Mouse (Mus musculus) brown adipose tissue, adult 24 weeks (tissue): ENCODE measurements around the gene Vma21-ps. TPM values are rescaled to one million over a fixed set of nuclear protein-coding genes. Genes with fewer than 3 reads are reported as not detected.
"Not testable (repeated sequence)": the region's sequence is repeated elsewhere in the genome, so short reads cannot be mapped to it uniquely, and the experiment has no call there.

Experiments
- H3K27ac ChIP-seq: fragments of 200-500 bp; replicated peaks from 2 replicates; pipeline ENCODE4 v1.5.1; 2012; ENCODE audit warnings: low read depth, mild to moderate bottlenecking, low read length
- H3K4me1 ChIP-seq: fragments of 200-500 bp; 2 replicates; pipeline ENCODE4 v1.6.1; 2012; ENCODE audit warnings: low read length, mixed read lengths; ENCODE audit not compliant: control insufficient read depth, insufficient read depth, insufficient read length
- H3K4me3 ChIP-seq: fragments of 200-500 bp; 2 replicates; pipeline ENCODE4 v1.5.1; 2012; ENCODE audit warnings: low read depth, mild to moderate bottlenecking, low read length, moderate library complexity; ENCODE audit not compliant: insufficient read depth
- polyA plus RNA-seq: library from polyadenylated mRNA; stranded (reverse); fragments of >200 nt; gene quantifications from 2 replicates; pipeline ENCODE4 v1.2.4, GENCODE M21; 2012; ENCODE audit not compliant: missing spikeins, insufficient read depth, insufficient read length

Vma21-ps gene
- not detected in 2 replicates for polyA plus RNA-seq

DNA sequence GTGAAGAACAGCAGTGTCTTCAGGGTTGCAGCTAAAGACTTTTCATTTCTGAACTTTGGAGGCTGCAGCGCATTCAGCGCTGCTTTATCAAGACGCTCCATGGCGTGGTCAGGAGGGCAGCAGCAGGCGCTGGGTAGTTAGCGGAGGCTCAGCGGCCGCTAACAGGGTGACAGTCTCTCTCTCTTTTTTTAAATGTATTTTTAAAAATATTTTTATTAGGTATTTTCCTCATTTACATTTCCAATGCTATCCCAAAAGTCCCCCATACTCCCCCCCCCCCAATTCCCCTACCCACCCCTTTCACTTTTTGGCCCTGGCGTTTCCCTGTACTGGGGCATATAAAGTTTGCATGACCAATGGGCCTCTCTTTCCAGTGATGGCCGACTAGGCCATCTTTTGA, at the start of gene Vma21-ps:
Gene Vma21-ps (minus strand): TSS at position 101 of the 400 bp plus-strand sequence.
- H3K27ac ChIP-seq, H3K4me3 ChIP-seq, H3K4me1 ChIP-seq: not testable (repeated sequence)

DNA sequence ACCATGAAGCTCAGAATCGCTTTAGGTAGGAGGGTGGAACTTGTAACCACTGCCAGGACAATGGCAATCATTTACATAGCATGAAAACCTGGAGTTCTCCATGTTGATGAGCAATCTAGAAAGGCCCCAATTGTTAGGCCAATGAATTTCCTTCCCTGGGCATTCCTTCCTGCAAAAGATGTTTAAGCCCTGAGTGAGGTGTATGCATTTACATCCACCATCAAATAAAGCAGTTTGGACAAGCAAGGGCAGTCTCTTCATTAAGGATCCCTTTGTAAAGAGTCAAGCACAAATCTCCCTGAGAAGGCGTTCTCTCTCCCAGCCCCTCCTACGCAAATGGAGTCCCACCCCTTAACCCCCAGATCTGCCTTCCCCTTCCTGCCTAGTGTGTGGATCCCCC, 46.0 kb upstream of the Vma21-ps start:
- Histone ChIP-seq H3K27ac (no peak overlapping the region), H3K4me3 (no peak overlapping the region), H3K4me1 (no peaks in the 10 kb centered on the region; the same call in 1 of the 2 replicates)

DNA sequence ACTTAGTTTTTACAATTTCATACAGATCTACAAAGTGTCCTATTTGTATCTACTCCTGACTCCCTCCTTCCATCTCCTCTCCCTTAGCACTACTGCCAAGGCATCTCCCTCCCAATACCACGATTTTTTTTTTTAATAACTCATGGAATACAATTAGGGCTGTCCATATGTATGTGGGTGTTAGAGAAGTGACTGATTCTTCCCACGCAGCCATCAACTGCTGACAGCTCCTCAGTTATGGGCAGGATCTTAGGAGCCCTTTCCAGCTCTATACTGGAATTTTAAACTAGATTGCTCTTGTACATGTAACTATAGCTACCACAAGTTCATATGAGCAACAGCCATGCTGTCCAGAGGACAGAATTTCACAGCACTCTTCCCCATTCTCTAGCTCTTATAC, 33.6 kb upstream of the Vma21-ps start:
- H3K4me3 ChIP-seq, result no peak overlapping the region
- H3K27ac ChIP-seq, result no peak overlapping the region
- no peaks in the 10 kb centered on the region for H3K4me1 ChIP-seq

- Histone ChIP-seq H3K4me1 (no peaks in the 10 kb centered on the region), H3K4me3 (no peak overlapping the region), H3K27ac (no peak overlapping the region)
These were observed 29.4 kb upstream of the Vma21-ps start for GRCm38 (mm10) chr4:52526464-52526863.

- Histone ChIP-seq H3K27ac (no peak overlapping the region), H3K4me3 (no peak overlapping the region), H3K4me1 (no peaks in the 10 kb centered on the region)
These were observed 22.3 kb upstream of the Vma21-ps start for GRCm38 (mm10) chr4:52519301-52519700.

- no peak overlapping the region for H3K27ac ChIP-seq
- H3K4me3 ChIP-seq, result no peak overlapping the region
- no peaks in the 10 kb centered on the region for H3K4me1 ChIP-seq
These were observed 20.5 kb upstream of the Vma21-ps start for GRCm38 (mm10) chr4:52517580-52517979.

DNA sequence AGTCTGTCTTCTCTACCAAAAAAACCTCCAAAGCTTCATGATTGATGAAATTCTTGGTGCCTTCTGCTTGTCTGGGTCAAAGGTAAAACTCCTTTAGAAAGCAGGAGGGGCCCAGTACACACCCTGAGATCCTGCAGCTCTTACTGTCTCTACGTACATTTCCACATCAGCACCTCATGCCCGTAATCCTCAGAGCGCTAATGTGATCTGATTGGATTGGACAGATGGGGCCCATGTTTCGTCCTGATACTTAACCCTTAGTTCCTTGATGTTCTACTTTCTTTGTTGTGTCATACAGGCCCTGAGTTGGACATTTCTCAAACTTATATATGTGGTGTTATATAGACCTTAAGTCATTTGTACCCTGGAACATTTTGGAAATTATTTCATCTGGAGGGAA, 9.6 kb downstream of the Vma21-ps start:
- Histone ChIP-seq H3K4me1 (no peaks in the 10 kb centered on the region), H3K27ac (no peak overlapping the region), H3K4me3 (no peak overlapping the region)

- Histone ChIP-seq H3K4me3 (no peak overlapping the region), H3K27ac (no peak overlapping the region), H3K4me1 (no peaks in the 10 kb centered on the region)
These were observed 23.6 kb downstream of the Vma21-ps start for GRCm38 (mm10) chr4:52473431-52473830.

DNA sequence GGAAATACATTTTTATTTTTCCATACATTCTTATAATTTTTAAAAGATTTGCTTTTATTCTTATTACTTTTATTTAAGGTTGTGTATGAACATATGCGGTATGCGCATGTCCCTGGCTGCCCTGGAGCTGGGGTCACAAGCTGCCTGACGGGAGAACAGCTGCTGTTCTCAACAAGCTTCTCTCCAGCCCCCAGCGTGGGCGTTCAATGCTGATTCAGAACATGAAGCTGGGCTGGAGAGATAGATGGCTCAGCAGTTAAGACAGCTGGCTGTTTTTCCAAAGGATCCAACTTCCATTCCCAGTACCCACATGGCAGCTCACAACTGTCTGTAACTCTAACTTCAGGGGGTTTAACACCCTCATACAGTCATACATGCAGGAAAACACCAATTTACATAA, 35.7 kb downstream of the Vma21-ps start:
- H3K4me3 ChIP-seq, result no peak overlapping the region
- H3K27ac ChIP-seq, result no peak overlapping the region

DNA sequence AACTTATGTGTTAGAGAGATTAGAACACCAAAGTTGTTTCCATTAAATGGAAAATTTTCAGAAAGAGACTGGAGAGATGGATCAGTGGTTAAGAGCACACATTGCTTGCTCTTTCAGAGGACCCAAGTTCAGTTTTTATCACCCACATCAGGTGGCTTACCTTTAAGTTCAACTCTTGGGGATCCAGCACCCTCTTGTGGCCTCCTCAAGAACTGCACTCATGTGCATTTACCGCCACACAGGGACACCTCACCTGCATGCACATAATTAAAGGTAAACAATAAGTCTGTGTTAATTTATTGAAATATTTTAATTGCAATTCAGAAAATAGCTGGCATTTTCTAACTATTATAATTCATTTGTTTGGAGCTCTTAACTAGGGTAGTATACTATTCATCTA, 37.3 kb downstream of the Vma21-ps start:
- no peak overlapping the region for H3K4me3 ChIP-seq
- no peak overlapping the region for H3K27ac ChIP-seq
- H3K4me1 ChIP-seq, result no peaks in the 10 kb centered on the region

More for the DNA sequence above, 35.7 kb downstream of the Vma21-ps start:
- H3K4me1 ChIP-seq, result no peaks in the 10 kb centered on the region

Other genes with a start within 250 kb of the Vma21-ps start
- gene Smc2, start 58.0 kb downstream of the Vma21-ps start, polyA plus RNA-seq, result 1.4 and 3.2 TPM in 2 replicates
- not detected in 2 replicates for gene Toporsl, start 99.0 kb upstream of the Vma21-ps start, polyA plus RNA-seq